Mouse (Mus musculus): Measurements from ENCODE around the gene Ifi211.
"Not testable (repeated sequence)": the region's sequence is repeated elsewhere in the genome, so short reads cannot be mapped to it uniquely, and the experiment has no call there.

DNA sequence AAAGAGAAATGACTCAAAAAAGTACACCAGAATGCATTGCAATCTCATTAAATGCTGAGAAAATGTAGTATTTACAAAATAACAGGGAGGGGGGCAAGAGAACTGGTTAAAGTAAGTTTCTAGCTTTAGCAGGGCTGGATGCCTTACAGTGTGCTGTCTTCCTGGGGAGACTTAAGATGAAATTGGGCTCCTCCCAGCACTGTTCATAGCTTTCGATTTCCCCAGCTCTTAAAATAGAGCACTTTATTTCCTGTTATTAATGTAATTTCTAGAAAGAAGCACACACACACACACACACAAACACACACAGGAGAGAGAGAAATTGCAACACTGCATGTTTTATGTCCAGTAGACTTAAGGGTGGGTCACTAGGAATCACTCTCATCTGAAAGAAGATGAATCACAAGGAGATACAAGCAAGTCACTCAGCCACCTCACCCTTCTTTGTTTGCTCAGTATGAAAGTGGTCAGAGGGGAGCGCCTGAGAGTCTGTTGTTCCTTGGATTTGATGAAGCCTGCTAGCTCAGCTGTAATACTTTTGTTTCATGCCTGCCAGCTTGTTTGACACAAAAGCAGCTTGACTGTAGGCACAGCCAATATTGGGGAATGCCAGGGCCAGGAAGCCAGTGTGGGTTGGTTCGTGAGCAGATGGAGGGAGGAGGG, 32.7 kb downstream of the Ifi211 start:
- TF ChIP-seq CTCF, EP300 (IDR thresholded peaks at IDR 0.05; ENCODE audit: low read depth): not testable (repeated sequence)
